Mouse (Mus musculus) olfactory bulb, adult 2 months (tissue): ENCODE data around the gene Mrpl24. TPM values are rescaled to one million over a fixed set of nuclear protein-coding genes. Genes with fewer than 3 reads are reported as not detected.

Source experiments
- H3K27ac ChIP-seq: fragments of 200-500 bp; 2 replicates; pipeline ENCODE4 v1.5.1; 2012; ENCODE audit warnings: low read depth, low read length; ENCODE audit not compliant: insufficient read depth
- H3K4me1 ChIP-seq: fragments of 200-500 bp; 2 replicates; pipeline ENCODE4 v1.6.1; 2012; ENCODE audit warnings: low read length; ENCODE audit not compliant: control insufficient read depth, insufficient read depth
- H3K4me3 ChIP-seq: fragments of 200-500 bp; 2 replicates; pipeline ENCODE4 v1.5.1; 2012; ENCODE audit warnings: mild to moderate bottlenecking, low read depth, low read length, moderate library complexity; ENCODE audit not compliant: insufficient read depth
- CTCF ChIP-seq: fragments of 200-500 bp; IDR thresholded peaks from 2 replicates; pipeline ENCODE4 v1.5.1; 2012; ENCODE audit warnings: low read depth, mild to moderate bottlenecking, low read length, moderate library complexity; ENCODE audit not compliant: insufficient read depth
- POLR2A ChIP-seq: fragments of 200-500 bp; IDR thresholded peaks from 2 replicates; pipeline ENCODE4 v1.6.1; 2012; ENCODE audit warnings: mild to moderate bottlenecking, low read depth, low read length, moderate library complexity; ENCODE audit not compliant: insufficient read depth
- WGBS: fragments of 180-500 bp; shearing (Covaris S2); methylation state at CpG from one replicate; pipeline ENCODE4 v1.1.7; 2018; 5-methylcytosine and 5-hydroxymethylcytosine counted together
- polyA plus RNA-seq: library from polyadenylated mRNA; stranded (reverse); fragments of >200 nt; gene quantifications from 2 replicates; pipeline ENCODE4 v1.2.4, GENCODE M21; 2012; ENCODE audit warnings: low replicate concordance; ENCODE audit not compliant: missing spikeins, insufficient read depth, insufficient read length

Gene Mrpl24
- polyA plus RNA-seq, 1 experiment = not detected

GRCm38 (mm10) chr3:87960586-87961191, 41.4 kb downstream of the Mrpl24 start:
- Histone ChIP-seq H3K27ac (peak overlapping the region; percentile 56; the same call in 1 of the 2 replicates), H3K4me1 (peaks cover 22% of the 10 kb centered on the region), H3K4me3 (peak overlapping the region; percentile 49)
- 1% methylated on average over 27 of the region's 27 CpGs for WGBS
- TF ChIP-seq POLR2A = no peak
- peak; percentile 84 for TF ChIP-seq CTCF

DNA sequence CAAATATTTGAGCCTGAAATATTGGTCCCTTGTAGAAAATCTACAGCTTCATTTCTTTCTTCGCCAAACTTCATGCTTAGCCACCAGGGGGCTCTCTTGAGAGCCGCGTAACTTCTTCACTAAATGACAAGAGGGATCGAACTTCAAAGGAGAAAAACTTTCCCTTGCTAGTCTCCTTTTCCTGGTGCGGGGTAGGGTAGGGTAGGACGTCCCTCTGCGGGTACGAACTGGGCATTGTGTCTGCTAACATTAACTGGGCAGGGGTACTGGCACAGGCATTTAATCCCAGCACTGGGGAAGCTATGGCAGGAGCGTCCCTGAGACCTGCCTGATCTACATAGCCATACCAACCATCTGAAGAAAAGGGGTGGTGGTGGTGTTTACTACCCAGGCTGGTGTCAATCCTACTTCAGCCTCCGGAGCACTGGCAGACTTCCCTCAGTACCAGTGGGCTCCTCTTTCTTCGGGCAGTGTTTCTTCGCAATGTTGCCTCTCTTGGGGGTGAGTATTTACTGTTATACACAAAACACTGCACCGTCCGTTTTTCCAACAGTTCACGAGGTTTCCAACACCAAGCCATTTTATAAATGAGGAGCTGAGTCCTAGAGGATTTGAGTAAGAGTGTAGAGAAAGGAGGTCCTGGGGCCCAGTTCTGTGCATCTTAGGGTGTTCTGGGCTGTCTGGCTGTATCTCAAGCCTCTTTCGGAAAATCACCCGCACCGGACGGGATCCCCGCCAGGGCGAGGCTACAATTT, 51.1 kb downstream of the Mrpl24 start:
- H3K4me3 ChIP-seq = peak overlapping the region; percentile 38; the same call in 1 of the 2 replicates
- 2% methylated on average over 21 of the region's 21 CpGs for WGBS
- H3K27ac ChIP-seq = no peak overlapping the region
- TF ChIP-seq POLR2A = no peak
- no peak for TF ChIP-seq CTCF
- peaks cover 35% of the 10 kb centered on the region for H3K4me1 ChIP-seq

DNA sequence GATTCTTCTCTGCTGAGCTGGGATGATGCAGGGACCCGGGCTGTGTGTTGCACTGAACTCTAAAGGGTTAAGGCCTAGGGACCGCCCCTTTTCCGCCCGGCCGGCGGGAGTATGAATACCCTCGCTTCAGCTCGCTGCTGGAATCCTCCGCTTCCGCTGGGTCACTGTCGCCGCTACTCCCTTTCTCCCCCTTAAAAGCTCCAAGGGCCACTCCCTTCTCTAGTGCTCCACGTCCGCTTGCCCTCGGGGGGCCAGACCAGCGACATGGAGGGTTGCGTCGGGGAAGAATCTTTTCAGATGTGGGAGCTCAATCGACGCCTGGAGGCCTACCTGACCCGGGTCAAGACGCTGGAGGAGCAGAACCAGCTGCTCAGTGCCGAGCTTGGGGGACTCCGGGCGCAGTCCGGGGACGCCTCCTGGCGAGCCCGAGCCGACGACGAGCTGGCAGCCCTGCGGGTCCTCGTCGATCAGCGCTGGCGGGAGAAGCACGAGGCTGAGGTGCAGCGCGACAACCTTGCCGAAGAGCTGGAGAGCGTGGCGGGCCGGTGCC, 51.7 kb downstream of the Mrpl24 start, which contains the start of gene Nes:
TSS of gene Nes (plus strand) at position 140 of the 550 bp plus-strand sequence.
- WGBS = under 1% methylated on average over 44 of the region's 44 CpGs
- TF ChIP-seq CTCF = no peak
- no peak for TF ChIP-seq POLR2A
- Histone ChIP-seq H3K27ac (no peak within 1 kb of the TSS), H3K4me3 (peak within 1 kb of the TSS; percentile 38), H3K4me1 (peaks cover 35% of the 10 kb centered on the region)

GRCm38 (mm10) chr3:87971489-87972202, 52.3 kb downstream of the Mrpl24 start:
- WGBS = 2% methylated on average over 60 of the region's 60 CpGs
- TF ChIP-seq CTCF (no peak), POLR2A (no peak)

GRCm38 (mm10) chr3:87972203-87972664, 52.9 kb downstream of the Mrpl24 start:
- WGBS = 44% methylated on average over 8 of the region's 8 CpGs
- Histone ChIP-seq H3K27ac (no peak overlapping the region), H3K4me1 (peaks cover 35% of the 10 kb centered on the region), H3K4me3 (peak overlapping the region; percentile 38; the same call in 1 of the 2 replicates)
- no peak for TF ChIP-seq CTCF
- TF ChIP-seq POLR2A = no peak

More at GRCm38 (mm10) chr3:87971489-87972202, 52.3 kb downstream of the Mrpl24 start:
- Histone ChIP-seq H3K4me3 (peak overlapping the region; percentile 38), H3K4me1 (peaks cover 35% of the 10 kb centered on the region), H3K27ac (no peak overlapping the region)

DNA sequence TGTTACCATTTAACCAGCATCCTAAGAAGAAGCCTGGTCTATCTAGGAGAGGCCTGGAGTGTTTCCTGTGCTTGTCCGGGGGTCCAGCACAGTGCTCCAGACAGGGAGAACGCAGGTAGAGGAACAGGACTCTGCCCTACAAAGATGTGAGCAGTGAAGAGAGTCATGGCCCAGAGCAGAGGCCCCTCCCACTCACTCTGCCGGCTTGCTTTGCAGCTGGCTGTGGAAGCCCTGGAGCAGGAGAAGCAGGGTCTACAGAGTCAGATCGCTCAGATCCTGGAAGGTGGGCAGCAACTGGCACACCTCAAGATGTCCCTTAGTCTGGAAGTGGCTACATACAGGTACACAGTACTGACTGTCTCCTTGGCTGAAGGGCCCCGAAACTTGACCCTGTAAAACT, 53.5 kb downstream of the Mrpl24 start:
- no peak overlapping the region for H3K27ac ChIP-seq
- WGBS = 34% methylated on average over 5 of the region's 5 CpGs
- H3K4me1 ChIP-seq = peaks cover 35% of the 10 kb centered on the region
- no peak for TF ChIP-seq CTCF
- no peak for TF ChIP-seq POLR2A
- peak overlapping the region; percentile 38; the same call in 1 of the 2 replicates for H3K4me3 ChIP-seq

Other genes starting within 250 kb of the Mrpl24 start
- not detected in 2 replicates for gene Lrrc71, start 170.9 kb upstream of the Mrpl24 start, polyA plus RNA-seq
- not detected in 2 replicates for gene Ntrk1, start 124.3 kb upstream of the Mrpl24 start, polyA plus RNA-seq
- not detected in 2 replicates for gene Insrr, start 122.6 kb upstream of the Mrpl24 start, polyA plus RNA-seq
- gene Pear1, start 95.2 kb upstream of the Mrpl24 start, polyA plus RNA-seq = not detected in 2 replicates
- gene Sh2d2a, start 72.8 kb upstream of the Mrpl24 start, polyA plus RNA-seq = not detected in 2 replicates
- not detected in 2 replicates for gene Prcc, start 33.9 kb upstream of the Mrpl24 start, polyA plus RNA-seq
- gene Hdgf, start 13.2 kb upstream of the Mrpl24 start, polyA plus RNA-seq = 549 TPM in 1 of 2 replicates, not detected in the other
- gene Isg20l2, start 10.8 kb downstream of the Mrpl24 start, polyA plus RNA-seq = not detected in 2 replicates
- gene Rrnad1, start 11.2 kb downstream of the Mrpl24 start, polyA plus RNA-seq = not detected in 2 replicates
- gene Crabp2, start 29.2 kb downstream of the Mrpl24 start, polyA plus RNA-seq = not detected in 2 replicates
- gene Nes, start 51.6 kb downstream of the Mrpl24 start, polyA plus RNA-seq = not detected in 2 replicates
- not detected in 2 replicates for gene Bcan, start 80.7 kb downstream of the Mrpl24 start, polyA plus RNA-seq
- gene Hapln2, start 108.1 kb downstream of the Mrpl24 start, polyA plus RNA-seq = not detected in 2 replicates
- gene Gpatch4, start 123.6 kb downstream of the Mrpl24 start, polyA plus RNA-seq = not detected in 2 replicates
- not detected in 2 replicates for gene Naxe, start 139.0 kb downstream of the Mrpl24 start, polyA plus RNA-seq
- gene Ttc24, start 158.8 kb downstream of the Mrpl24 start, polyA plus RNA-seq = not detected in 2 replicates
- gene Iqgap3, start 162.5 kb downstream of the Mrpl24 start, polyA plus RNA-seq = not detected in 2 replicates
- gene Mef2d, start 222.9 kb downstream of the Mrpl24 start, polyA plus RNA-seq = 460 TPM in 1 of 2 replicates, not detected in the other